Mouse (Mus musculus) retina, adult 2 months (tissue): ENCODE results near the gene Fgfr2.
A peak's percentile ranks its signal among the peaks of the same experiment; 100 is the strongest.
"Not testable (repeated sequence)": the region's sequence is repeated elsewhere in the genome, so short reads cannot be mapped to it uniquely, and the experiment has no call there.

ENCODE experiments used
- DNase-seq: peaks from one replicate; pipeline ENCODE4 v3.0.0-alpha.2; 2012; ENCODE audit warnings: low read depth, low spot score

Gene Fgfr2

DNA sequence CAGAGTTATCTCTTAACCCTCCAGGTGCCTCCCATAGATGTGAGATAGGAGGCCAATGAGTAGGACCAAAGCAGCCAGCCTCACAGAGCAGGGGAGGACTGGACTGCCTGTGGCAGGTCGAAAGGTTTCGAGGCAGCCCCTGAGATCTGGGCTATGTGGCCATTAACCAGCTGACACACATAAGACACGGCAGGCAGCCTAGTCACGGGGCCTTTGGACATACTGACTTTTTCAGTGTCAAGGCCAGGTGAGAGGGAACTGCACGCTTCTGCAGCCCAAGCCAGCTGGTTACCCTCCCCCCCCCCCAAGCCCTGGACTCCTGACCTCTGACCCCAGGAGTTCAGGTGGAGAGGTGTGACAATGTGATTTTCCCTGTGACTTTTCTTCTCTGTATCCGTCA lies 458.3 kb downstream of the Fgfr2 start:
- DNase-seq, result no peak

DNA sequence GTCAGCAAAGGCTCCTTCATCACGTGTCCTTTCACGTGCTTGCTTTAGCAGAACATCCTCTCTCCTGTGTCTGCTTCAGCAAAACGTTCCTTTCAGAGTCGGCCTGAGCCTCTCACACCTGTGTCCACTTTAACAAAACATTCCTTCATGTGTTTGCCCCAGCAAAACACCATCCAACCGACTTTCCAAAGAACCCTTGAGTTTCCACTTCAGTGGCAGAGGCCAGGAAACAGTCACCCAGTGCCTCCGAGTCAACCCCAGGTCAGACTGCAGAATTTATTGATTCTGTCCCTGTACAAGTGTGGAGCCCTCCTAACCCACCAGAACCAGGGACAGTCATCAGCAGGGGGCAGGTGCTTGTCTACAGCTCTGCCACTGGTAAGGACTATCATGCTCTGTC lies 460.3 kb downstream of the Fgfr2 start:
- not testable (repeated sequence) for DNase-seq

DNA sequence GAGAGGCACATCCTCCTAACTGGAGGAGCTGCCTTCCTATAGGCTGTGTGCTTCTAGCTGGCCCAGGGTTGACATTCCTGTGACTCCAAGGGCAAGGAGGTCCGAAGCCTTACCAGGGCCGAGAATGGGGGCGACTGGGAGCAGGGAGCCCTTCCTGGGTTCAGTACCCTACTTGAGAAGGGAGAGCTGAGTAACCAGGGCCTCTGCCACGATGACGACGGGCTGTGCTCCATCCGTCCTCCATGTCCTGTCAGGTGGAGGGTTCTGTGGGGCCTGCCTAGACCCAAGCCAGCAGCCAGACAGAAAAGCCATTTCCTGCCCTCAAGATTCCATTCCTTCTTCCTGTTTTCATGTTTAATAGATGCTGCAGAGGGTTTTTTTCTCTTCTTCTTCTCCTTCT lies 463.5 kb downstream of the Fgfr2 start:
- no peak for DNase-seq

DNA sequence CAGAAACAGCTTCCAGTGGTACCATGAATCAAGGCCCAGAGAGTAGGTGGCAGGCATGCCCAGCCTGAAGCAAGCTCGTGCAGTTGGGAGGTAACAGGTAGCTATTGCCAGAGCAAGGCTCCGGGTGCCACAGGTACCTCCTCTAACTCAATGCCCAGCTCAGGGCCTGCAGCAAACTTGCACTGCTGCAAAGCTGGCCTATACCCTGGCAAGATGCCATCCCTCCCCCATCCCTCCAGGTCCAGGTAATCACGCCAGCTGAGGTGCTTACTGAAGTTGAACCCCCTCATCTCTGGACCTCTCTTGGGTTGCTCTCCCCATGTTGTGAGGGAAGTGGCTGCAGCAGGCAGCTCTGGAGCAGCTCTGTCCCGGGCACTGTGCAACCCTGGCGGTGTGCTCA lies 464.5 kb downstream of the Fgfr2 start:
- DNase-seq, result no peak

DNA sequence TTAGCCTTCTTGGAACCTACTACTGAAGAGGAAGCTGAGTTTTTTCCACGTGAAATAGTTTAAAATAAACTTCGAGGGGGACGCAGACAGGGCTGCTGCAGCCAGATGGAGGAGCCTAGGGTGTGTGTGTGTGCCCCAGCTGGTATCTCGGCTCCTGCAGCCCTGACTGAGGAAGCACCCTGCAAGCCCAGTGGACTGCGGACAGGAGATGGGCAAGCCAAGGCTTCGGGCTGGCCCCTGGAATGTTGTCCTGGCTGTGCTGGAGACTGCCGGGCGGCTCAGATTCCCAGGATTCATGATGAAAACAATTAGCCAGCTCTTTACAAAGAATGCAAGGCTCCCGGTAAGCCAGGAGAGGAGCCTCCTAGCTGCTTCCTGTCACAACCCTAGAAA lies 465.1 kb downstream of the Fgfr2 start:
- DNase-seq, result no peak

DNA sequence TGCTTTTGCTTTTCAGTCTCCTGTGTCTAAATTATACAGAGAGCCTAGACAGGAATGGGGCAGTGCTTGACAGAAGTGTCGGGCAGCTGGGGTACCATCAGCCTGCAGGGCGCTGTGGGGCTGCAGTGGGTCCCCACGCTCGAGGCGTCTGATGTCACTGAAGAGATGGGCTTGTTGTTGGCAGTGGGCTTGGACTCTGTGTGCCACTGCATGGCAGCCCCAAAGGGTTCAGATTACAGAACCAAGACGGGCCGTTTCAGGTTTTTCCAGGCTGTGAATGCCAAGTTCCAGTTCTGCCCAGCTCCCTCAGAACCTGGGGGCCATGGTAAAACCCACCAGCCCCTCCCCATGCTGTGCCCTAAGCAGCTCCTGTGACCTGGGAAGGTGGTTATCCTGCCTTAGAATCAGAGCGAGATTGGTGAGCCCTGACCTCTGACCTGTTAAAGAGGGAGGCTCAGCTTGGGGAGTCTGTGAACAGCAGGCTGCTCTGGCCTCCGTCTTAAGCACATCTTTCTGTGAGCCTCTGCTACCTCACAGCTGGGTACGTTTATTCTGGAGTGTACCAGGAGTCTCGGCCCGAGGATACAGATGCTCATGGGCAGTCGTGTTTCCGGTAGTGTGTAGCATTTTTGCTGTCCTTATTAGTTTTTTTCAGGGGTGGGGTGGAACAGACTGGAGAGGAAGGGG lies 465.6 kb downstream of the Fgfr2 start:
- no peak for DNase-seq

DNA sequence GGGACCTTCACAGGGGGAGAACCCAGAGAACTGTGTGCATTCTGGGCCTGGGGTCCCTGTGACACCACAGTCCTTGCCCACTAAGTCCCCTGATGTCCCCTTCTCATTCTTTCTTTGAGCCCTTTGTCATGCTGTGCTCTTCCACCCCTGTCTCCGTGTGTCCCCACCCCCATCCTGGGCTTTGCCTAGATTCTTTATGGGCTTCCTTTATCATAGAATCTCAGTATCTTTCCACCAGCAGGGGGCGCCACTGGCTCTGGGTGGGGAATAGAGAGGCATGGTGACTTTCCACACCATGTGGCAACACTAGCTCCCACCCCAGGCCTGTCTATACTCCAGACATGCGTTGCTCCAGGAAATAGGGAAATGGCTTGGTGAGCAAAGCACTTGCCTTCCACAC lies 466.6 kb downstream of the Fgfr2 start:
- DNase-seq, result peak; percentile 42

DNA sequence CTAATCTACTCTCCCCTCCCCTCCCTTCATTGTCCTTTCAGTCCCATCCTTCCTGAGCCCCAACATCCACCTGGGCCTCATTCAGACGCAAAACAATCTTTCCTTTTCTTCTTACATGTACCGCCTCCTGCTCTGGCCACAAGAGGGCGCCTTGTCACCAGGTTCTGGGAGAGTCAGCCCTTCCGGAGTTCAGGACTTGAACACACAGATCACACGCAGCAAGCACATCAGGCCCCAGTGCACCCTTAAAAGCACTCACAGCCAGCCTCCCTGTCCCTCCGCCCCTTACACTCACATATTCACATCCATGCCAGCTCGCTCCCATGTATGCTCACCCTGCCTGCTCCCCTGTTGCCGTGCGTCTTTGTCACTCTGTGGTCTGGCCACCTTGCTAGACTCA lies 467.1 kb downstream of the Fgfr2 start:
- peak; percentile 69 for DNase-seq

DNA sequence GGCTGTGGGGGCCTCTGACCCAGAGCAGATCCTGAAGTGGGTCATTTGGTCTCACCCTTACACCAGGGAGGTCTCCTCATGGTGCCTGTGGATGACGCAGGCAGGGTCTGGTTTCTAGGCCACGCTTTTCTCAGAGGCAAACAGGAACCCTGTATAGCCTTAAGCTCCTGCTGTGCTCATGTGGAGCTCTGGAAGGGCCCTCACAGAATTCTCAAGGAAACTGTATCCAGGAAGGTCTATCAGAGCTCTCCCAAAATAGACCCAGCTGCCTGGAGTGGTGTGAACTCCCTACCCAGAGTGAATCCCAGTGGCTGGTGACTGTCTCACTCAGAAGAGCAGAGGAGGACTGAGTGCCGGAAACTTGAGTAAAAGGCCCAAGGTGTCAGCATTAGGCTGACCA lies 468.7 kb downstream of the Fgfr2 start:
- no peak for DNase-seq

DNA sequence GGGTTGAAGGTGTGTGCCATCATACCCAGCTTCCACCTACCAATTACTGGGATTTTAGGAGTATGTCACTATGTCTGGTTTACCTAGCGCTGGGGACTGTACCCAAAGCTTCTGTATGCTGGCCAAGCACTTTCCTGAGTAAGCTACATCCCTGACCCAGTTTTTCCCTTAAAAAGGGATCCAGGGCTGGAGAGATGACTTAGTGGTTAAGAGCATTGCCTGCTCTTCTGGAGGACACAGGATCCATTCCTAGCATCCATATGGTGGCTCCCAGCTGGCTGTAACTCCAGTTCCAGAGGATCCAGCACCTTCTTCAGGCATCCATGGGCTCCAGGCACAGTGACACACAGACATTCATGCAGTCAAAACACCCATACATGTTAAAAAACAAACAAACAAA lies 476.6 kb downstream of the Fgfr2 start:
- no peak for DNase-seq

DNA sequence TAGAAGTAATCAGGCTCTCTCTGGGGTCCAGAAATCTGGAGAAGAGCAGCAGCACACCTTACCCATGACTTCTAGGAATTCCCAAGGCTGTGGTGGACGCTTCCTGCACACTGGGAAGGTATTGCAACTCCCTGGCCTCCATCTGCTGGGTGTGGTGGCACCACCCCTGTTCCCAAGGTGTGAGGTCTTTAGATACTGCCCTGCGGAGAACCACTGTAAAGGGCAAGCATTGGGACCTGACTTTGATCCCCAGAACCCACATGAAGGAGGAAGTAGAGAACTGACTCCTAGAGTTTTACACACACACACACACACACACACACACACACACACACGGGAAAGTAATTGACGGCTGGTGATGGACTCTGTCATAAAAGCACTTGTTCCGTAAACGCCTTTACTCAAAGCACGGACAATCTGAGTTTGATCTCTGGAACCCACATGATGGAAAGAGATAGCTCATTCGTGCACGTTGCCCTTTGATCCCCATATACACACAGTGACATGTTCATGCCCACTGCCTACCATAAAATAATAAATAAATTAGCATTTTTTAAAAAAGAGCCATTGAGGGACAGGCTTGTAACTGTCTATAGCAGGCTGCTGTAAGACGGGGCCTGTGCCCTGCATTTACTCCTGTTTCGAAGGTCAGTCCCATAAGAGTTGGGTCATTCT lies 478.4 kb downstream of the Fgfr2 start:
- DNase-seq, result no peak

DNA sequence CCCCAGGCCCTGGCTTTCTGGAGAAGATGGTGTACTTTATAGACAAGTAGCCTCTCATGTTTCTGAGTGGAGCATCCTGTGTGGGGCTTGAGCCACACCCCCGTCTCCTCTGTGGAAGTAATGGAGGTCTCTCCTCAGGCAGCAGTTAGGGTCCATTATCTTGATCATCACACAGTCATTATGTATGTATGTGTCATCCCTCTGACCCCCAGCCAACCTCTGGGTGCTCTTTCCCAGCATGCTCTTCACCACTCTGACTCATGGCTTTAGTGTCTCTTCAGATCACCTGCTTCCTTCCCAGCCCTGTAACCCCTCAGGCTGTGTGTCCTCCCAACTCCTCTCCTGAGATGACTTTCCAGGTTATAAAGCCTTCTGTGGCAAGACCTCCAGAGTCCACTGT lies 481.5 kb downstream of the Fgfr2 start:
- no peak for DNase-seq

DNA sequence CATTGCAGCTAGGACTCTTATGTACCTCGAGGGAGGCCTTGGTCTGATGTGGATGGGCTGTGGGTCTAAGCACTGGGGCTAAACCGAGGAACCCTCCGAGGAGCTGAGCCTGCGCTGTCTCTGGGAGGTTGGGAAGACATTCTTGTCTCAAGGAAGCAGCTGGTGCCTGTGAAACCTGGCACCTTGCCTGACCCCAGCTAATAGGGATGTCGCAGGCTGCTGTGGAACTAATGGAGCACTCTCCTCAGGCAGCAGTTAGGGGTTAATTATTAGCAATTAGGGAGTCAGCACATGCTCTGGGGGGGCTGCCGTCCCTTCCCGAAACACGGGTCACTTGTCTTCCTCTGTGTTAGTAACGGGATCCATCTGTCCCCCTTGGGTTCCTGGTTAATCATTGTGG lies 482.2 kb downstream of the Fgfr2 start:
- no peak for DNase-seq

DNA sequence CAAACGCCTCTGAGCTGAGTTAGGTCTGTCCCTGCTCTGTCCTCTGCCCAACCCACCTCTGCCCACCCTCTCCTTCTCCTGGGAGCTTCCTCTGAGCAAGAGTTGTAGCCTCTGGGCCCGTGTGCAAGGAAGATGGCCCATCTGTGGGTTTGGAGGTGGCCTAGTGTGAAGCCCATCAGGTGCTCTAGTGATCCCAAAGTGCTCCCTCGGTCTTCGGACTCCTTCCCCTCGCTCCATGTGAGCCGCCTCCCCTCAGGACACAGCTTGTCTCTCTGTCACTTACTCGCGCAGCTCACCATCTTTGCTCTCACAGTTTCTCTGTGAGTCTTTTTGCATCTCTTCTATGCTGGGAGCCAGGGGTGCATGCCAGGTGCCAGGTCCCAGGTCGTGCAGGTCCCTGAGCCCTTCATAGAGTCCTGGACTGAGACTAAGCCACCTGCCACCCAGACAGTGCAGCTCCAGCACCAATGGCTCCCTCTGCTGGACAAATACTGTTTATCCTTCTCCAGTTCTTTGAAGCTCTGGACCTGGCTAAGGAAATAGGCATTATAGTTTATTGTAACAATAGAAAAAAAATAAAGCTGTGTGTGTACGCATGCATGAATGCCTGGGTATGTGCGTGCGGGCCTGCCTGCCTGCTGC lies 484.6 kb downstream of the Fgfr2 start:
- peak; percentile 44 for DNase-seq

DNA sequence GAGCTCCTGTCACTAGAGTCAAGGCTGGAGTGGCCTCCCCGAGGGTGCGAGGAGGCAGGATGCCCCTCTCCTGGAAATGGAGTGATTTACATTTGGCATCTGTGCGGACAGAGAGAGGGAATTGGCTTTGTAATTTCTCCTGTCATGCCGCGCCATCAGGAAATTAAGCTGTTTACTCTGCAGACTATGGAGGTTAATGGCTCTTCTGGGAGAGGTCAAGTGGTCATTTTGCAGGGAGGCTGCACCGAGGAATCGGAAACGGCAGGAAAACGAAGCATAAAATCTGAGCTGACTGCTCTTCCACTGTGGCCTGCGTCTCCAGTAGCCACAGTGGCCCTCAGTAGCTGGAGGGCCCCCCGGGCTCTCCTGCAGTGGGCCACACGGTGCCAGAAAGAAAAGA lies 485.9 kb downstream of the Fgfr2 start:
- no peak for DNase-seq

DNA sequence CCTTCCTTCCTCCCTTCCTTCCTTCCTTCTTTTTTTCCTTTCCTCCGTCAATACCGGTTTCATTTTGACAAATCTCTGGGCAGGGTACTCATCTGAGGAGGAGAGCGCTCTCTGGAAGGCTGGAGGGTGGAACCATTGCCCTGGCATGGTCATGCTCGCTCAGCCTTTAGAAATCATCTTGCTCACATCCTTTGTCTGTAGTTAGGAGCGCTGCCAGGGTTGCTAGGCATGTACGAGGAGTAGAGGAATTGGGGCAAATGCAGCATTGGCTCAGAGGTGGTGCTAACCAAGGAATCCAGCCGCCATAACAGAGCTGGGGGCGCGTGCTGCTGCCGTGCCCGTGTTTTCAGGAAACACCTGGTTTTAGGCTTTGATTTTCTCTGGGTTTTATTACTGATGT lies 491.8 kb downstream of the Fgfr2 start:
- no peak for DNase-seq

DNA sequence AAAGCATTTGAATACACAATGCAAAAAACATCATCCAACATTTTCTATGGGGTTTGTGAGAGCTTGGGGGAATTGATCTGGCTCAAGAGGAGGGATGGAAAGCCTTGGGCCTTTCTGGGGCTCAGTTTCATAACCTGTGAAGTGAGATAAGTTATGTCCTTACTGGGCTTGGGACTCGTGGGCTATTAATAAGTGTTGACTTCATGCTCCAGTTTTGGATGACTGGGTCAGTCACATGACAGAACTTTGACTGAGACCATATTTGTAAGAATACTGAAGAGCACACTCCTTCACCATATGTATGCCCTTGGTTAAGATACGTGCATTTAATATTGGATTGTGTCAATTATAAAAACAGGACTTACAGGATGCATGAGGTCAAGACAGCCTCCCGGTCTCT lies 495.7 kb downstream of the Fgfr2 start:
- no peak for DNase-seq

DNA sequence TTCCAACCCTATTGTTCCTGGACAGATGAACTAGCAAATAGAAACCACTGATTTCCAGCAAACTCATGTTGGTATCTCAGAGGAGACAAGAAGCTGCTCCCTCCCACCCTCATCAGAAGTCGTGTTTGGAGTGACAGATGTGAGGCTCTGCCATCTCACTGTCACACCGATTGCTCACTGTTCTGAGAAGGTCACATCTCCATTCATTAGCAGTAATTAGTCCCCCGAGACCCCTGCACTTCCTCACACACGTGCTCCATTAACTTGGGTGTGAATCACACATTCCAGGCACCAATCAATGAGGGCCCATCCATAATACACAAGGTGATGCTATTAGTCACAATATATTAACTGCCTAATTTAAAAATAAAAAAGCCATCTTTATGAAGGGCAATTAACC lies 497.0 kb downstream of the Fgfr2 start:
- DNase-seq, result no peak

DNA sequence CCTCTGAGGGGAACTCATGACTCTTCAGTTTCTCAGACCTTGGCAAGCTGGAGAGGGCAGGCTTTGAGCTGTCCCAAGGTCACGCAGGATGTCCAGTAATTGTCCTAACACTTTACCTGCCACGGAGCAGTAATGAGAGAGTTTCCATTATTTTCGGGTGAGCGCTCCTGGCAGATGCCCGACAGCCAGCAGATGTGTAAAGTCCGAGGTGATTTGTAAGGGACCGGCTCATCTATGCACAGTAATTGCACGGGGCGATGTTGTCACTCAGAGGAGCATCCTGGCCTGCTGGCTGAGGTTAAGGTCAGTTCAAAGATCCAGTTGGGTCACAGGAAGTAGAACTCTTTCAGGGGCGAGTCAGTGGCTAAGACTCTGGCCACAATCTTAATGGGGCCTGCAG lies 499.0 kb downstream of the Fgfr2 start:
- DNase-seq, result no peak

DNA sequence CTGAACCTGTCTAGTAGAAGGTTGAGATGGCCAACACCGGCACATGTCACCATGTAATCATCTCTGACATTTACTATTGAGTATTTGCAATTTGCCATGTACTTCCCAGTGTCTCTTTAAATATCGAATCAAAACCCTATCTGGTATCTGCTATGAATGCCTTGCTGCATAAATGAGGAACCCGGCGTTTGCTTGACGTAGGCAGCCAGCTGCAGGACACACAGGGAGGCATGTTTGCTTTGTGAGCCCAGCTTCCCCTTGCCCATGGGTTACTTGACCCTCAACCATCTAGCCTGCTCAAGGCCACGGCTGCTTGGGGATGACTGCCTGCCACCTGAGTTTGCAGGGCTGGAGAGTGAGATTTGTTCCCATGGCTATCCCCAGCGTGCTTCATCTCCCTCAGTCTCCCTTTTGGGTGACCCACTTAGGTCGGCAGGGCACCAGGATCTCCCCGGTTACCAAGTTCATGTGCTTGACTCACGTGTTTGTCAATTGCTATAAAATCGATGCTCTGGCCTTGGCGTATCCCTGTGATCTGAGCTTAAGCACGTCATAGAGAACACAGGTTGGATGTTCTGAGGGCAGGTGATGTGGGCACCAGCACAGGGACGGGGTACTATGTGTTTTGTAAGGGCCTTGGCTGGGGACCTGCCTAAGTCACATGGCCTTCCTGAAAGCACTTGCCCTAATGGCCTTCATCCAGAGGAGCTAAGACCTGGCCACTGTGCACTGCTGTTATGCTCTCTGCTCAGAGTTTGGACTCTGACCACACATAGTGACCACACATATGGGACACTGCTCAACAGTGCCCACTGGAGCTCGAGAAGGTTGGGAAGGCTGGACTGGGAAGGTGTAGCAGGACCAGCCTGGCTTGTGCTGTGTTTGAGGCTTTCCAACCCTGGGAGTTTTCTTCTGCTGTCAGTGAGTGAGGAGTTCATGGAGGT lies 502.9 kb downstream of the Fgfr2 start:
- no peak for DNase-seq

DNA sequence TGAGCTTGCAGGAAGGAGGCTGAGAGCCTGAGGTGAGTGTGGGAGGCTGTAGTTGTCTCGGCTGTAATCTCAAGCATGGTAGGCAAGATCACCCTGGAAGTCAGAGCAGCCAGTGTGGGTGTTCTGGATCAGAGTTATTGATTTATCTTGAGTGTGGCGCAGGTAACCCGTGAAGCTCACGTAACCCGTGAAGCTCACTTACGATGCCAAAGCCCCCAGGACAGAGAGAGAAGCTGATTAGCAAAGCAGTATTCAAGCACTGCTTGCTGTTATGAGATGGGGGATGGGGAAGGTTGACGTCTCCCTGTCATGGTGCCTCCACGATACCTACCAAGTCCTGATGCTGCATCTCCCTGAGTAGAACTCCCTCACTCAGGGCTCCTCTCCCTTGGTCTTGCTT lies 503.6 kb downstream of the Fgfr2 start:
- DNase-seq, result no peak

DNA sequence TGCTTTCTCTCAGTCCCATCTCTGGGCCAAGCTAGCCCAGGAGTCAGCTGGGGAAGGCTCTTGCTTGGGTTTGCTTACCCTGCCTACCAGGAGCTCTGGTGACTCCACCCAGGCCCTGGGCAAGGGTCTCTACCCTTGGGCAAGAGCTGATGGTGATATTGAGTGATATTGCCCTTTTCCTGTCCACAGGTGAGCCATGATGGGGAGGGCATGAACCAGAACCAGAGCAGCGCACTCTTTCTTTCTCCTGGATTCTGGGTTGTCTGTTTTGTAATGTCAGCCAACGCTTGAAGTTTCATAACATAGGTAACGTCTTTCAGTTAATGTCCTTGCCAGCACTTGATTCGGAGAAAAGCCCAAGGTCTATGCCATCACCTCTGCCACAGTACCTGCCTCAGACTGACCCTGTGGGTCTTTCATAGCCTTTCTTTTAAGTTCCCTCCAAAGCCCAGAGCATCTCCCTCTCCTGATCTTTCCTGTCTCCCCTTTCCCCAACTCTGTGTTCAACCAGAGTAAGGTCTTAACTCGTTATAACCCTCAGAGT lies 506.1 kb downstream of the Fgfr2 start:
- no peak for DNase-seq
